ENCODE assay signal across 23 mouse cellular contexts in the genomic region with DNA sequence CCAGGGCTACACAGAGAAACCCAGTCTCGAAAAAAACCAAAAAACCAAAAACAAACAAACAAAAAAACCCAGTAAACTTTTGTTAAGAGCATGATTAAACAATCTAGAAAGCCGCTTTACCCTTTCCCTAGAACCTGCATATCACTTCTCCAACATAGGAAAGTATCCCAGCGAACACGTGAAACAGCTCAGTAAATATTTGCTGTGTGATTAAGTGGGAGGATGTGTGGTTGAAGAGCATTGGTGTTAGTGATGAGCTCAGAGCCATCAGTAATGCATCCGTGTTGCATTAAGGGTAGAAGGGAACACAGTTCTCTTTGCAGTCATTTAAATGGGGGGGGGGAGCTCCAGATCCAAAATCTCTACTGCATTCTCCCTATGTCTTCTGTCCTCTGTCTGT. TPM values are rescaled to one million over a fixed set of nuclear protein-coding genes. Genes with fewer than 3 reads are reported as not detected.
"Had no signal": no experiment of that assay in that cellular context is flagged by ENCODE, and none has a peak within 500 bp of the region (broad histone marks: within the 10 kb centered on the region; RNA-seq: fewer than 3 reads in every experiment).

No protein-coding gene starts in this region.

- H3K4me1 ChIP-seq: midbrain, embryonic 10.5 days; midbrain, embryonic 12.5 days; neural tube, embryonic 13.5 days; neural tube, embryonic 15.5 days had no signal

- H3K27ac ChIP-seq: liver, embryonic 14.5 days; midbrain, embryonic 10.5 days; midbrain, embryonic 12.5 days; neural tube, embryonic 13.5 days; neural tube, embryonic 15.5 days had no signal

- H3K27me3 ChIP-seq: midbrain, embryonic 12.5 days; neural tube, embryonic 13.5 days; neural tube, embryonic 15.5 days had no signal

- H3K4me3 ChIP-seq: midbrain, embryonic 10.5 days; midbrain, embryonic 12.5 days; myocyte; neural tube, embryonic 13.5 days; neural tube, embryonic 15.5 days had no signal

- H3K4me2 ChIP-seq: lung, embryonic 14.5 days; midbrain, embryonic 12.5 days; neural tube, embryonic 13.5 days; neural tube, embryonic 15.5 days had no signal

- ATAC-seq: midbrain, embryonic 16.5 days had no signal

- H3K36me3 ChIP-seq: midbrain, embryonic 10.5 days; midbrain, embryonic 12.5 days; neural tube, embryonic 13.5 days; neural tube, embryonic 15.5 days had no signal

- H3K9me3 ChIP-seq: midbrain, embryonic 10.5 days; midbrain, embryonic 12.5 days; neural tube, embryonic 13.5 days; neural tube, embryonic 15.5 days had no signal

- H3K9ac ChIP-seq: liver, embryonic 14.5 days; lung, embryonic 14.5 days; midbrain, embryonic 12.5 days; neural tube, embryonic 13.5 days; neural tube, embryonic 15.5 days had no signal

- DNase-seq: lung, adult 18-20 months; lung, embryonic 14.5 days; lung, postnatal 10 days; lung, postnatal 4 days; midbrain, embryonic 14.5 days; retina, postnatal 1 day; right cerebral cortex, adult 18-20 months; right cerebral cortex, postnatal 25 days; right cerebral cortex, postnatal 4 days; spleen, adult 18-20 months; thymus, adult 2 months; thymus, postnatal 25 days; thymus, postnatal 4 days had no signal

RNA-seq across cellular contexts. Expression of gene Adam1b, which starts 18.4 kb away (rescaled TPM):
- polyA plus RNA-seq: liver, embryonic 14.5 days; lung, embryonic 14.5 days; midbrain, embryonic 10.5 days; midbrain, embryonic 12.5 days; midbrain, embryonic 16.5 days; neural tube, embryonic 11.5 days; neural tube, embryonic 13.5 days; neural tube, embryonic 15.5 days; small intestine, adult 2 months; thymus, adult 2 months; urinary bladder, adult 2 months had no signal
